Mouse (Mus musculus): ENCODE data around the gene Cgnl1. TPM values are rescaled to one million over a fixed set of nuclear protein-coding genes. Genes with fewer than 3 reads are reported as not detected.

Gene Cgnl1
- total and polyA plus RNA-seq, 3 experiments: 0.03 TPM; not detected in 2

DNA sequence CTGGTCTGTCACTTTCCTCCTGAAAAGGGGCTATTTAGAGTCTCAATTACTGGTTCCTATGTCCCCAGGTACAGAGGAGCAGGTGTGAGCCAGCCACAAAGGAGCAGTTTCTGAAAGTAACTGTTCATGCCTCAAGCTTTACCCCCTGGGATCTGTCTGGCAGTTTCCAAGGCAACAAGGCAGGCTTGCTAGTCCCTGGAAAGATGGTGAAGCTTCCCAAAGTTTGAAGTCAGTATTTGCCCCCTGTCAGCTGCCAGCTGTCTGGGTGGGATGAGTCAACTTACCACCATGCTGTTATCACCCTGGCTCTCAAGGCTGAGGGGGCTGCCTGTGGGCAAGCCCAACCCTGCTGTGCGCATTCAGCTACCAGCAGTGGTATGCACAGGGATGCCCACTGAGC, 134.5 kb downstream of the Cgnl1 start:
- no peak overlapping the region for H3K4me3 ChIP-seq (replicated peaks in 1 of 3; ENCODE audit: low read depth in 2 of 3, low read length in 2 of 3, poor library complexity in 1 of 3)
- H3K9ac ChIP-seq (ENCODE audit: insufficient read depth, low read depth): no peak overlapping the region
- in situ Hi-C loops (cut with MboI; ENCODE audit: low pct_ligation_motif_present, low pct_unique_long_range_greater_than_20kb, low sequenced_read_pairs): no loop called here

GRCm38 (mm10) chr9:71635627-71636026, 135.8 kb downstream of the Cgnl1 start:
- H3K27me3 ChIP-seq (replicated peaks): no peaks in the 10 kb centered on the region
- peaks cover 0 to 9% of the 10 kb centered on the region in 2 experiments; a peak in 1 of 4 replicates for H3K4me1 ChIP-seq (ENCODE audit: control insufficient read depth in 1 of 2, insufficient read depth in 2 of 2)
- no peak overlapping the region for H3K4me3 ChIP-seq (replicated peaks in 1 of 3; ENCODE audit: low read depth in 2 of 3, low read length in 2 of 3, poor library complexity in 1 of 3)
- TF ChIP-seq BHLHE40 (IDR thresholded peaks at IDR 0.05; ENCODE audit: low read depth, low read length) (no peak), KAT2A (IDR thresholded peaks at IDR 0.05; ENCODE audit: insufficient replicate concordance, low read length) (no peak), MAZ (IDR thresholded peaks at IDR 0.05; ENCODE audit: low read depth, low read length) (no peak), MAFK (IDR thresholded peaks at IDR 0.05; ENCODE audit: insufficient replicate concordance, low read length) (no peak), ZKSCAN1 (IDR thresholded peaks at IDR 0.05; ENCODE audit: borderline replicate concordance, low read depth, low read length) (no peak), MXI1 (IDR thresholded peaks at IDR 0.05; ENCODE audit: low read depth, low read length) (no peak), GABPA (IDR thresholded peaks at IDR 0.05; ENCODE audit: insufficient replicate concordance, low read depth, low read length) (no peak), E2F4 (IDR thresholded peaks at IDR 0.05; ENCODE audit: insufficient replicate concordance, low read depth, low read length) (no peak), CTCF (conservative IDR thresholded peaks at IDR 0.05 in 1 of 2, IDR thresholded peaks at IDR 0.05 in 1 of 2; ENCODE audit: low read depth in 2 of 2, low read length in 2 of 2) (no peak), SMC3 (IDR thresholded peaks at IDR 0.05; ENCODE audit: low read depth, low read length) (no peak), TCF12 (IDR thresholded peaks at IDR 0.05; ENCODE audit: low read depth, low read length) (no peak), USF1 (IDR thresholded peaks at IDR 0.05; ENCODE audit: low read depth, low read length) (no peak), IRF4 (IDR thresholded peaks at IDR 0.05; ENCODE audit: low read depth, low read length) (no peak), POLR2AphosphoS2 (IDR thresholded peaks at IDR 0.05; ENCODE audit: low read depth, low read length) (no peak), NRF1 (IDR thresholded peaks at IDR 0.05; ENCODE audit: low read depth, low read length) (no peak), JUN (IDR thresholded peaks at IDR 0.05; ENCODE audit: insufficient read depth, low read depth, low read length) (no peak)
- H3K36me3 ChIP-seq (replicated peaks in 1 of 2; ENCODE audit: control insufficient read depth in 1 of 2, insufficient read depth in 1 of 2, low read length in 1 of 2): no peaks in the 10 kb centered on the region
- H3K9ac ChIP-seq (ENCODE audit: insufficient read depth, low read depth): no peak overlapping the region
- no peak overlapping the region for H3K27ac ChIP-seq (ENCODE audit: insufficient read depth, low read depth)
- dilution Hi-C loops (cut with MboI; ENCODE audit: extremely low pct_ligation_motif_present, extremely low pct_unique_long_range_greater_than_20kb, low sequenced_read_pairs): no loop called here
- in situ Hi-C loops (cut with MboI; ENCODE audit: low pct_ligation_motif_present, low pct_unique_long_range_greater_than_20kb, low sequenced_read_pairs): no loop called here
- no peak for DNase-seq (ENCODE audit: extremely low read depth)
- H3K4me2 ChIP-seq (ENCODE audit: insufficient read depth, low read depth, poor library complexity, severe bottlenecking): no peak overlapping the region
- H3K9me3 ChIP-seq (replicated peaks; ENCODE audit: low read length): no peaks in the 10 kb centered on the region
- no peaks in the 10 kb centered on the region for H3K79me2 ChIP-seq (replicated peaks; ENCODE audit: control insufficient read depth, extremely low read depth, insufficient read depth, poor library complexity, severe bottlenecking)

More for the DNA sequence above, 134.5 kb downstream of the Cgnl1 start:
- no peaks in the 10 kb centered on the region for H3K79me2 ChIP-seq (replicated peaks; ENCODE audit: control insufficient read depth, extremely low read depth, insufficient read depth, poor library complexity, severe bottlenecking)
- no peak for TF ChIP-seq MAZ (IDR thresholded peaks at IDR 0.05; ENCODE audit: low read depth, low read length)
- TF ChIP-seq CHD1 (IDR thresholded peaks at IDR 0.05; ENCODE audit: low read depth, low read length): no peak
- no peak for TF ChIP-seq JUND (conservative IDR thresholded peaks at IDR 0.05; ENCODE audit: low read depth, low read length)
- no peak for TF ChIP-seq NELFE (IDR thresholded peaks at IDR 0.05; ENCODE audit: low read depth, low read length)
- TF ChIP-seq ZMIZ1 (IDR thresholded peaks at IDR 0.05; ENCODE audit: low read depth, low read length): no peak
- no peak for TF ChIP-seq ZKSCAN1 (IDR thresholded peaks at IDR 0.05; ENCODE audit: borderline replicate concordance, low read depth, low read length)
- TF ChIP-seq MAX (IDR thresholded peaks at IDR 0.05; ENCODE audit: low read length): no peak
- TF ChIP-seq GABPA (IDR thresholded peaks at IDR 0.05; ENCODE audit: insufficient replicate concordance, low read depth, low read length): no peak
- no peak for TF ChIP-seq MXI1 (IDR thresholded peaks at IDR 0.05; ENCODE audit: low read depth, low read length)
- TF ChIP-seq BHLHE40 (IDR thresholded peaks at IDR 0.05; ENCODE audit: low read depth, low read length): no peak
- no peak for TF ChIP-seq CHD2 (IDR thresholded peaks at IDR 0.05; ENCODE audit: low read length)
- no peak for TF ChIP-seq JUN (IDR thresholded peaks at IDR 0.05; ENCODE audit: insufficient read depth, low read depth, low read length)
- TF ChIP-seq CTCF (conservative IDR thresholded peaks at IDR 0.05 in 1 of 2, IDR thresholded peaks at IDR 0.05 in 1 of 2; ENCODE audit: low read depth in 2 of 2, low read length in 2 of 2): no peak
- no peak for TF ChIP-seq ZNF384 (IDR thresholded peaks at IDR 0.05; ENCODE audit: low read depth, low read length)
- no peak for TF ChIP-seq SIN3A (IDR thresholded peaks at IDR 0.05; ENCODE audit: low read length)
- no peak for TF ChIP-seq HCFC1 (IDR thresholded peaks at IDR 0.05; ENCODE audit: low read depth, low read length)
- no peak for TF ChIP-seq IRF4 (IDR thresholded peaks at IDR 0.05; ENCODE audit: low read depth, low read length)
- no peaks in the 10 kb centered on the region for H3K9me3 ChIP-seq (replicated peaks; ENCODE audit: low read length)
- dilution Hi-C loops (cut with MboI; ENCODE audit: extremely low pct_ligation_motif_present, extremely low pct_unique_long_range_greater_than_20kb, low sequenced_read_pairs): no loop called here
- H3K27me3 ChIP-seq (replicated peaks): no peaks in the 10 kb centered on the region
- no peak overlapping the region for H3K4me2 ChIP-seq (ENCODE audit: insufficient read depth, low read depth, poor library complexity, severe bottlenecking)
- H3K36me3 ChIP-seq (replicated peaks in 1 of 2; ENCODE audit: control insufficient read depth in 1 of 2, insufficient read depth in 1 of 2, low read length in 1 of 2): no peaks in the 10 kb centered on the region
- no peak overlapping the region for H3K27ac ChIP-seq (ENCODE audit: insufficient read depth, low read depth)
- no peak for DNase-seq (ENCODE audit: extremely low read depth)
- H3K4me1 ChIP-seq (ENCODE audit: control insufficient read depth in 1 of 2, insufficient read depth in 2 of 2): peaks cover 0 to 9% of the 10 kb centered on the region in 2 experiments; a peak in 1 of 4 replicates
